Mouse (Mus musculus): Measurements from ENCODE around the gene Cyp4f15.
A peak's percentile ranks its signal among the peaks of the same experiment; 100 is the strongest.
"Not testable (repeated sequence)": the region's sequence is repeated elsewhere in the genome, so short reads cannot be mapped to it uniquely, and the experiment has no call there.

Cyp4f15 gene

DNA sequence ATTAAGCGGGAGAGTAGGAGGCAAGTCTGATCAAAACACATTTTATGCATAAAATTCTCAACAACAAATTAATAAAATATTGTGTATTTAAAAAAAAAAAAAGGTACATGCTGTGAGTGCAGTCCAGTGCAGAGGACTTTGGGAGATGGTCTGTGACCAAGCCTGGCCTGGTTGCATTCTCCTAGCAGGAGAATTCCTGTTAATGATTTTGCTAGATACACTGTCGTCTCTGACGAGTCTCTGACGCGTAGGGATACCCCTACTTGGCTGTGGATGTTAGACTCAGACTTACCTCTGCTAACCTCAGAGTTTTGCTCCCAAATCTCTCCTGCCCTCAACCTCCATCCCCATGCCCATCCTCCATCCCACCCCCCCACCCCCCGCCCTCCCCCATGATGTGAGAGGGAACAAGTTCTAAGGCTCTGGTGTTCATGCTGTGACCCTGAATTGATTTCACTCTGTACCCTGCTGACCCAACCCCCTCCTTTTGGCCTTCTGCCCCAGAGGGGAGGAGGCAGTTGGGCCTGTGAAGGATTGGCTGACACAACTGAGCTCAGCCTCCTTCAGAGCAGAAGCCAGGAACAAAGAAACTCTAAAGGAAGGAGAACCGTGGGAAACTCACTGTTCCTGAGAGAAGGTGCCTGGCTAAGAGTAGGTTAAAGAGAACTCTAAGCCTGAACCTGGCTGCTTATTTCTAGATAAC lies at the start of gene Cyp4f15:
TSS of gene Cyp4f15 (plus strand) at position 580 of the 703 bp plus-strand sequence.
- DNase-seq, result no peak

DNA sequence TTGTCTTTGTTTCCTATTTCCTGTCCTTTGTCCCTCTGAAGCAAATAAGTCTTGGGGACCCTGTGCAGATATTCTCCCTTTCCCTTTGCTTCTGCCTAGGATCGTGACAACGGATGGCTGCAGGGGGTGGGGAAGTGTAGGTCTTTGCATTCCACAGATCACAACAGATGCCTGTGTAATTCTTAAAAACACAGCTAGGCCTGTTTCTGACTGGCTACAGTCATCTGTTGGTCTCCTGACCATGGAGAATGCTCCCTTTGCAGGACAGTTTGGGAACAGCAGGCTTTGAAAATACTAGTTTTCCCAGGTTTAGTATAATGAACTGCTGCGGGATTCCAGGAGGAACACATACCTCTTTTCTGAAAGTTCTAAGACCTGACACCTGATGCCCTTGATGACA lies 49.1 kb upstream of the Cyp4f15 start:
- no peak for DNase-seq

- no peak for DNase-seq
Measured at GRCm38 (mm10) chr17:32637151-32637550, 48.3 kb upstream of the Cyp4f15 start.

DNA sequence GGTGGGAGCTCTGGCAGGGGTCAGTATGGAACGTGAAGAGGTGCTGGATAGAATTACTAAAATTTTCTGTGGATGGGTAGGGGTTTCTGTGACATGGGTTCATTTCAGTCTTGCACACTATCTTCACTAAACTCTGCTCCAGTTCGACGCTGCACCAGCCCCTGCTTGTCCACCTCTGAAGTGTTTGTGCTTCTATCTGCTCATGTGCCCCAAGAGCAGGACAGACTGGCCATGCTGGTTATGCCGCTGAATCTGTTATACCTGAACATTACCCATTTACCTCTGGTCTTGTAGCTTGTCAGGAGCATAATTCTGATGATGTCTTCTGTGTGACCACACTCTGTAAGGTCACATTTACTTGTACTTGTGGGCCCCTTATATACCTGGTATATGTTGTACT lies 38.8 kb upstream of the Cyp4f15 start:
- DNase-seq, result no peak

DNA sequence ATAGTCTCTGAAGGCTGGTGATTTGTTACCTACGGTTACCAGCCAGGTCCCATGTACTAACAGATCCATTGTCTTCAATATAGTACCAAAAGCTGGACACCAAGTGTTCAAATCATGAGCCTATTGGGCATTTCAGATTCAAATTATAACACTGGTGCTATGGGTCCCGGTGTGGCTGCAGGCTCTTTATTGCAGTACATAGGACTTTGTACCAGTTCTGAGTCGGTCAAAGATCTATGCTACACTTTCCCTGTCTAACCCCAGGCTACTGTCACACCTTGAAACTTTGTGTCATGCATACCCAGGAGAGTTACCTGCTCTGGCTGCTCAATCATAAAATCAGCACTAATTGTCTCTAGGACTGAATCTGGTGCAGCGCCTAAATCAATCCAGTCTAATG lies 31.6 kb upstream of the Cyp4f15 start:
- DNase-seq, result no peak

DNA sequence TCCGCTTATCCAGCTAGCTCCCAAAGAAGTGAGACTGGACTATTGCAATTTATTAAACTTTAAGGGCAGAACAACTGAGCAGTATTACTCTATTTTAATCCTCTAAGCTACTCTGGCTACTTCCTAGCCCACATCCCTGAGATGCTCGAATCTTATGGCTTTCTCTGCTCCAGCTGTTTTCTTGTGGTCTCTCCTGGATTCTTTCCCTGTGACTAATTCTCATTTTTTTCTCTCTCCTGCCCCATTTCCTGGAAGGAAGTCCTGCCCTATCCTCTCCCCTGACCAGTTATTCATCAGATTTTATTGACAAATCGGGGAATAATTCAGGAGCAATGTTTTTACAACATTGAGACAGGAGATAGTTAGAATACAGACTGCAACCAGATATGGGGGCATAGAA lies 28.4 kb upstream of the Cyp4f15 start:
- DNase-seq, result no peak

GRCm38 (mm10) chr17:32658246-32658645 lies 27.2 kb upstream of the Cyp4f15 start:
- DNase-seq, result no peak

GRCm38 (mm10) chr17:32658712-32659111 lies 26.7 kb upstream of the Cyp4f15 start, which contains the start of gene Cyp4f40:
TSS of gene Cyp4f40 (plus strand) at chr17:32658900.
- DNase-seq, result peak; percentile 56 to 60

- no peak for DNase-seq
Measured at GRCm38 (mm10) chr17:32673976-32674375, 11.5 kb upstream of the Cyp4f15 start.

GRCm38 (mm10) chr17:32676040-32676635 lies 9.3 kb upstream of the Cyp4f15 start:
- peak in 1 of 2 experiments; percentile 27 for DNase-seq

DNA sequence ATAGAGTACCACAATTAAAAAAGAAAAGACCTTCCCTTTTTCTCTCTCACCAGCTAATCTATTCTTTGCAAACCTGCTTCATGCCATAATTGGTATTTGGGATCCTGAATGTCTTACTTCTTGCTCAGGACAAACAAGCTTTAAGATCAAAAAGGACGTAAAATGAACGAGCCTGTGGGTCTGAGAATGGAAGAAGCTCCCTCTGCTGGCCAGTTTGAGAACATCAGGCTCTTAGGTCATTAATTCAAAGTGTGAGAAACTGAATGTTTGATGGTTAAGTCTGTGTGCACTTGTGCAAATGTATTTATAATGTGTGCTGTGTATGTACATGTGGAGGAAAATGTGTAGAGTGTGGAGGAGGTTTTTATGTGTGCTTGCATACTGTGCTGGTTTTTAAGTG lies 5.0 kb upstream of the Cyp4f15 start:
- DNase-seq, result peak in 1 of 2 experiments; percentile 59

DNA sequence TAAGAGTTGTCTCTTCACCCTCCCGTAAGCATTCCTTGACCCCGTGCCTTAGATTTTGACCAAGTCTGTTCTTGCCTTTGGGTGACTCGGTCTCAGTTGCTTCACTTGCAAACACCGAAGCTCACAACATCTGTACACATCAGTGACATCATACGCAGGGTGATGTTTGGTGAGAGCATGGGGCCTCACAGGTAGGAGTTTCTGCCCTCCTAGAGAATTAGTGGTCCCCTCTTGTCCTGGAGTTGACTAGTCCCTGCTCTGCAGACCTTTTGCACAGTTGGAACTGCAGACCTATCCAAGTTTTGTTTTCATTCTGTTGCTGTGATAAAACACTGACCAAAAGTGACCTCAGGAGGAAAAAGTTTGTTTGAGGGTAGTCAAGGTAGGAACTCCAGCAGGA lies 1.3 kb downstream of the Cyp4f15 start:
- DNase-seq, result no peak

- no peak for DNase-seq
Measured at GRCm38 (mm10) chr17:32690959-32691358, 5.5 kb downstream of the Cyp4f15 start.

DNA sequence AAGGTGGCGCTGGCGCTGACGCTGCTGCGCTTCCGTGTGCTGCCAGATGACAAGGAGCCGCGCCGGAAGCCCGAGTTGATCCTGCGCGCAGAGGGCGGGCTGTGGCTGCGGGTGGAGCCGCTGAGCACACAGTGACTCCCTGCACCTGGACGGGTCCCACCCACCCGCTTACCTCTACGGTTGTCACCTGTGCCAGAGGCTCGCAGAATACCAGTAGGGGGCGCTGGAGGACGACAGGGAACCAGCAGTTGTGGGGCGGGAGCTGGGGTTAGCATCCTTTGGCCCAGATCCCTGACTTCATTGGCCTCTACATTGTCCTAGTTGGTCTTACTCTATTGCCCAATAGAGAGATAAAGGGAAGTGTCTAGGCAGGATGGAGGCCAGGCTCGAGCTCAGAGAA lies 17.4 kb downstream of the Cyp4f15 start:
- DNase-seq, result peak; percentile 48 to 50

DNA sequence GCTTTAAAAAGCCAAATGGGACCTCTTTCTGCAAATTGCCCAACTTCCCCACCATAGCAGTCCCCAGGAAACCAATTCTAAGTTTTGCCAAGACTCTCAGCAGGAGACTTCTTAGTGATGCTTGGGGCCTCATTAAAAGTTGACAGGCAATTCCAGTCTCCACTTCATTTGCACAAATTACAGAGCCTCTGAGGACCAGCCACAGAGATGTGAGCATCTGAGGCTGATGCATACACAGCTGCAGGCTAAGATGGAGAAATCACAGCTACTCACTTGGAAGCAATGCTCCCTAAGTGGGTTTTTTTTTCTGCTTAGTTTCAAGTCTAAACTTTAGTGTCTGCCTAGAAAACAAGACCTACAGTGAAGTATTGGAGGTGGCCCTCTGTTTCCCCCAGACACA lies 25.1 kb downstream of the Cyp4f15 start:
- not testable (repeated sequence) for DNase-seq

DNA sequence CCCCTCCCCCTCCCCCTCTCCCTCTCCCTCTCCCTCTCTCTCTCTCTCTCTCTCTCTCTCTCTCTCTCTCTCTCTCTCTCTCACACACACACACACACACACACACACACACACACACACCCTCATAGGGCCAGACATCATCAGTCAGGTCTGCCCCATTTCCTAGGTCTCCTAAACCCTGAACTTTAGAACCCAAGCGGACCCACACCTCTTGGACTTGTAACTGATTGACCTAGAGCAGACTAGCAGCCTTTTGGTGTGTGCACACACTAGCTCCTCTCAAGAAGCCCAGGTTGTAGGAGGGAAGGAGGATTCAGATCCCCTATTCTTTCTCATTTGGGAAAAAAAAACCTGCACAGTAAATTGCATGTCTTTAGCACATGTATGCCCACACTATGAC lies 36.7 kb downstream of the Cyp4f15 start:
- DNase-seq, result not testable (repeated sequence)

DNA sequence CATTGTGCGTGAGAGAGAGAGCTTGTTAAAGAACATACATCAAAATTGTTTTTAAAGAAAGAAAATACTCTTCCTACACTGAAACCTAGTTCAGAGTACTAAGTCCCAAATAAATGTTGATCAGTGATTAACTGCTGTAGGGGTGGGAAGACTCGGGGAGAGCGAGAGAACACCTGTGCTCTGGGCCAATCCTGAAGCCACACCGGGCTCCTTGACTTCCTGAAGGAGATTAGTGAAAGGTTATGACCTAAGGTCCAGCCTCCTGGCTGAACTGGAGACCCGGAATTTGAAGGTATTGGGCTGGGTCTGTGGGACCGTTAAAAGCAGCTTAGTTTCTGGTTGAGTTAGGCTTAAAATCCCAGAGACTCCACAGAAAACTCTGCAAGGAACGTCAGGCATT lies 37.3 kb downstream of the Cyp4f15 start:
- DNase-seq, result no peak

DNA sequence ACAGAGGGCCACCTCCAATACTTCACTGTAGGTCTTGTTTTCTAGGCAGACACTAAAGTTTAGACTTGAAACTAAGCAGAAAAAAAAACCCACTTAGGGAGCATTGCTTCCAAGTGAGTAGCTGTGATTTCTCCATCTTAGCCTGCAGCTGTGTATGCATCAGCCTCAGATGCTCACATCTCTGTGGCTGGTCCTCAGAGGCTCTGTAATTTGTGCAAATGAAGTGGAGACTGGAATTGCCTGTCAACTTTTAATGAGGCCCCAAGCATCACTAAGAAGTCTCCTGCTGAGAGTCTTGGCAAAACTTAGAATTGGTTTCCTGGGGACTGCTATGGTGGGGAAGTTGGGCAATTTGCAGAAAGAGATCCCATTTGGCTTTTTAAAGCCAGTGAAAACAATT lies 40.9 kb downstream of the Cyp4f15 start:
- not testable (repeated sequence) for DNase-seq

DNA sequence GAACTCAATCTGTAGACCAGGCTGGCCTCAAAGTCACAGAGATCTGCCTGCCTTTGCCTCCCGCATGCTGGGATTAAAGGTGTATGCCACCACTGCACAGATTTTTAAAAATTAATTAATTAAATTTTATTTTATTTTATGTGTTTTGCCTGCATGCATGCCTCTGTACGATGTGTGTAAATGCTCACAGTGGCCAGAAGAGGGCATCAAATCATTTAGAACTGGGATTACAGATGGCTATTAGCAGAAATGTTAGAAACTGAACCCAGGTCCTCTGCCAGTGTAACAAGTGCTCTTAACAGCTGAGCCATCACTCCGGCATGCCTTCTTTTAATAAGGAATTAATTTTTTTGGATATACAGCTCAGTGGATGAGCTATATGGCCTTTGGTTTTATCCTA lies 43.6 kb downstream of the Cyp4f15 start:
- no peak for DNase-seq

- DNase-seq, result no peak
Measured at GRCm38 (mm10) chr17:32738406-32738805, 53.0 kb downstream of the Cyp4f15 start.

DNA sequence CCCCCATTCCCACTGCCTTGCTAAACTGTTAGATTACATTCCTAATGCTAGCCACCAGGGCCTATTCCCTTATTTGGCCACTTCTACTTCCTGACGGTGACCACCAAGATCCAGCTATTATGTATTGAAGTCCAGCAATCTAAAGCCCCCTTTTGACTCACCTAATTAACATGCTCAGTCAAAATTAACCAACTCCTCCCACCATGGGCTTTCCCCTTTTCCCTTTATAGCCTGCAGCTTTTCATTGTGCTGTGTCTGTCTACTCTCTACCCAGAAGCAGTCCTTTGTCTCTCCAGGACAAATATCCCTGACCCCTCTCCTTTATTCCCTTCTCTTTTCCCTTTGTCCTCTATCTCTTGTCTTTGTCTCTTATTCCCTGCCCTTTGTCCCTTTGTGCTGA lies 55.6 kb downstream of the Cyp4f15 start:
- no peak for DNase-seq

DNA sequence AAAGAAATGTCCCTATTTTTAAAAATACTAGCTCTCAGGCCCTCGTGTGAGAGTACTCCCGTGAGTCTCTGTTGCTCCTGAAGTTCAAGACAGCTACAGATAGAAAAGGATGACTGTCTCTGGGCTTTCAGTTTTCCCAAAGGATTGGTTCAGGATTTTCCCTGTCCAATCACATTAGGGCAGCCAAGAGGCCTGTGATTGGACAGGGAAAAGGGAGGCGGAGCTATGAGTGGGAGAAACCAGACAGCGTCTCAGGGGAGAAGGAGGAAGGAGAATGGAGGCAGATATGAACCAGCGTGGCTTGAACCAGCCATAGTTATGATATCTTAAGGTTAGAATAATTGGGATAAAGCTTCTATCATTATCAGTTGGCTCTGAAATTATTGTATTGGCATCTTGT lies 65.2 kb downstream of the Cyp4f15 start:
- no peak for DNase-seq
